Mouse (Mus musculus): ENCODE measurements around the gene Nploc4. TPM values are rescaled to one million over a fixed set of nuclear protein-coding genes. Genes with fewer than 3 reads are reported as not detected.

Gene Nploc4
- total and polyA plus RNA-seq, 3 experiments: 40.6 to 115 (median 50.4) TPM

- Histone ChIP-seq H3K4me1 (ENCODE audit: control insufficient read depth in 1 of 2, insufficient read depth in 2 of 2) (peaks cover 15 to 17% of the 10 kb centered on the region in 2 experiments), H3K9me3 (replicated peaks; ENCODE audit: low read length) (peaks cover 2% of the 10 kb centered on the region), H3K36me3 (replicated peaks in 1 of 2; ENCODE audit: control insufficient read depth in 1 of 2, insufficient read depth in 1 of 2, low read length in 1 of 2) (peaks cover 11 to 16% of the 10 kb centered on the region in 2 experiments), H3K9ac (ENCODE audit: insufficient read depth, low read depth) (no peak overlapping the region), H3K27me3 (replicated peaks) (peaks cover 3% of the 10 kb centered on the region), H3K79me2 (replicated peaks; ENCODE audit: control insufficient read depth, extremely low read depth, insufficient read depth, poor library complexity, severe bottlenecking) (peaks cover 4% of the 10 kb centered on the region; the same call in 1 of the 2 replicates), H3K4me2 (ENCODE audit: insufficient read depth, low read depth, poor library complexity, severe bottlenecking) (no peak overlapping the region), H3K4me3 (replicated peaks in 1 of 3; ENCODE audit: low read depth in 2 of 3, low read length in 2 of 3, poor library complexity in 1 of 3) (no peak overlapping the region), H3K27ac (ENCODE audit: insufficient read depth, low read depth) (no peak overlapping the region)
- dilution Hi-C loops (cut with MboI; ENCODE audit: extremely low pct_ligation_motif_present, extremely low pct_unique_long_range_greater_than_20kb, low sequenced_read_pairs): no loop called here
- TF ChIP-seq ETS1 (conservative IDR thresholded peaks at IDR 0.05; ENCODE audit: low read depth, low read length): no peak
- TF ChIP-seq ZKSCAN1 (IDR thresholded peaks at IDR 0.05; ENCODE audit: borderline replicate concordance, low read depth, low read length): no peak
- no peak for TF ChIP-seq ZMIZ1 (IDR thresholded peaks at IDR 0.05; ENCODE audit: low read depth, low read length)
- TF ChIP-seq CHD2 (IDR thresholded peaks at IDR 0.05; ENCODE audit: low read length): no peak
- TF ChIP-seq MEF2A (IDR thresholded peaks at IDR 0.05; ENCODE audit: borderline replicate concordance, low read depth, low read length): no peak
- TF ChIP-seq RAD21 (IDR thresholded peaks at IDR 0.05; ENCODE audit: low read depth, low read length): no peak
- TF ChIP-seq HCFC1 (IDR thresholded peaks at IDR 0.05; ENCODE audit: low read depth, low read length): no peak
- no peak for TF ChIP-seq MYC (IDR thresholded peaks at IDR 0.05; ENCODE audit: low read depth, low read length)
- TF ChIP-seq USF1 (IDR thresholded peaks at IDR 0.05; ENCODE audit: low read depth, low read length): no peak
- no peak for TF ChIP-seq GABPA (IDR thresholded peaks at IDR 0.05; ENCODE audit: insufficient replicate concordance, low read depth, low read length)
- no peak for TF ChIP-seq MXI1 (IDR thresholded peaks at IDR 0.05; ENCODE audit: low read depth, low read length)
- no peak for TF ChIP-seq RCOR1 (conservative IDR thresholded peaks at IDR 0.05; ENCODE audit: low read depth, low read length)
- TF ChIP-seq CTCF (conservative IDR thresholded peaks at IDR 0.05 in 1 of 2, IDR thresholded peaks at IDR 0.05 in 1 of 2; ENCODE audit: low read depth in 2 of 2, low read length in 2 of 2): no peak
- no peak for DNase-seq (ENCODE audit: extremely low read depth)
- in situ Hi-C loops (cut with MboI; ENCODE audit: low pct_ligation_motif_present, low pct_unique_long_range_greater_than_20kb, low sequenced_read_pairs): no loop called here
Observed at GRCm38 (mm10) chr11:120341661-120342060, 95.8 kb downstream of the Nploc4 start.

- no peak overlapping the region for H3K4me2 ChIP-seq (ENCODE audit: insufficient read depth, low read depth, poor library complexity, severe bottlenecking)
- dilution Hi-C loops (cut with MboI; ENCODE audit: extremely low pct_ligation_motif_present, extremely low pct_unique_long_range_greater_than_20kb, low sequenced_read_pairs) (no loop called here), in situ Hi-C loops (cut with MboI; ENCODE audit: low pct_ligation_motif_present, low pct_unique_long_range_greater_than_20kb, low sequenced_read_pairs) (no loop called here)
- H3K9me3 ChIP-seq (replicated peaks; ENCODE audit: low read length): peaks cover 9% of the 10 kb centered on the region
- H3K9ac ChIP-seq (ENCODE audit: insufficient read depth, low read depth): no peak overlapping the region
- no peak for DNase-seq (ENCODE audit: extremely low read depth)
- no peak for TF ChIP-seq PAX5 (IDR thresholded peaks at IDR 0.05; ENCODE audit: low read length)
- no peak for TF ChIP-seq MAZ (IDR thresholded peaks at IDR 0.05; ENCODE audit: low read depth, low read length)
- no peak for TF ChIP-seq GABPA (IDR thresholded peaks at IDR 0.05; ENCODE audit: insufficient replicate concordance, low read depth, low read length)
- H3K4me1 ChIP-seq (ENCODE audit: control insufficient read depth in 1 of 2, insufficient read depth in 2 of 2): peaks cover 6 to 9% of the 10 kb centered on the region in 2 experiments
- H3K36me3 ChIP-seq (replicated peaks in 1 of 2; ENCODE audit: control insufficient read depth in 1 of 2, insufficient read depth in 1 of 2, low read length in 1 of 2): peaks cover 1 to 7% of the 10 kb centered on the region in 2 experiments
- H3K79me2 ChIP-seq (replicated peaks; ENCODE audit: control insufficient read depth, extremely low read depth, insufficient read depth, poor library complexity, severe bottlenecking): no peaks in the 10 kb centered on the region
- peaks cover 10% of the 10 kb centered on the region for H3K27me3 ChIP-seq (replicated peaks)
- H3K27ac ChIP-seq (ENCODE audit: insufficient read depth, low read depth): no peak overlapping the region
- no peak overlapping the region for H3K4me3 ChIP-seq (replicated peaks in 1 of 3; ENCODE audit: low read depth in 2 of 3, low read length in 2 of 3, poor library complexity in 1 of 3)
Observed at GRCm38 (mm10) chr11:120339978-120340513, 97.5 kb downstream of the Nploc4 start.

Measured in CH12.LX (cell line).